Mouse (Mus musculus) heart, postnatal 0 days (tissue): Measurements from ENCODE around the gene Shroom4. TPM values are rescaled to one million over a fixed set of nuclear protein-coding genes. Genes with fewer than 3 reads are reported as not detected.
A peak's percentile ranks its signal among the peaks of the same experiment; 100 is the strongest.
"Not testable (repeated sequence)": the region's sequence is repeated elsewhere in the genome, so short reads cannot be mapped to it uniquely, and the experiment has no call there.

Experiments used
- ATAC-seq: fragments of 200-750 bp; cut with Nextera tagmentation; 2 replicates; pipeline ENCODE4 v1.8.0; 2017; ENCODE audit warnings: low read depth, moderate number of reproducible peaks, moderate library complexity; ENCODE audit not compliant: insufficient read depth
- DNase-seq: peaks from one replicate; pipeline ENCODE4 v3.0.0-alpha.2; 2016; ENCODE audit warnings: low spot score
- H3K27ac ChIP-seq: fragments of 300-500 bp; sonication (generic); 2 replicates; pipeline ENCODE4 v1.5.1; 2014; ENCODE audit warnings: low read depth, mild to moderate bottlenecking
- H3K27me3 ChIP-seq: fragments of 300-500 bp; sonication (generic); 2 replicates; pipeline ENCODE4 v1.6.1; 2014; ENCODE audit warnings: low read length, mixed read lengths; ENCODE audit not compliant: control insufficient read depth, insufficient read depth
- H3K36me3 ChIP-seq: fragments of 300-500 bp; sonication (generic); replicated peaks from 2 replicates; pipeline ENCODE4 v1.6.1; 2014; ENCODE audit warnings: low read length, mixed read lengths; ENCODE audit not compliant: control insufficient read depth, insufficient read depth
- H3K4me1 ChIP-seq: fragments of 300-500 bp; sonication (generic); 2 replicates; pipeline ENCODE4 v1.6.1; 2014; ENCODE audit warnings: antibody characterized with exemption; ENCODE audit not compliant: control insufficient read depth, insufficient read depth
- H3K4me2 ChIP-seq: fragments of 300-500 bp; sonication (generic); 2 replicates; pipeline ENCODE4 v1.6.1; 2014; ENCODE audit warnings: low read depth, mild to moderate bottlenecking, low read length, moderate library complexity
- H3K4me3 ChIP-seq: fragments of 300-500 bp; sonication (generic); 2 replicates; pipeline ENCODE4 v1.5.1; 2014; ENCODE audit warnings: low read depth, low read length
- H3K9ac ChIP-seq: fragments of 300-500 bp; sonication (generic); replicated peaks from 2 replicates; pipeline ENCODE4 v1.6.1; 2014; ENCODE audit warnings: low read depth, low read length, mixed read lengths
- H3K9me3 ChIP-seq: fragments of 300-500 bp; sonication (generic); replicated peaks from 2 replicates; pipeline ENCODE4 v1.6.1; 2016; ENCODE audit warnings: low read length; ENCODE audit not compliant: control insufficient read depth
- CTCF ChIP-seq: IDR thresholded peaks from 2 replicates; pipeline ENCODE4 v1.5.1; 2016; ENCODE audit warnings: antibody characterized with exemption, control low read depth, low read depth
- EP300 ChIP-seq: IDR thresholded peaks from 2 replicates; pipeline ENCODE4 v1.6.1; 2016; ENCODE audit warnings: antibody characterized with exemption, low read depth
- WGBS: fragments of 180-500 bp; shearing (Covaris S2); extraction: QIAGEN DNeasy Blood & Tissue Kit; methylation state at CpG from one replicate; pipeline ENCODE4 v1.1.7; 2014; 5-methylcytosine and 5-hydroxymethylcytosine counted together
- polyA plus RNA-seq: library from polyadenylated mRNA; unstranded; fragments of >200 nt; fragmentation: Nextera tagmentation; extraction: Ambion mirVana; gene quantifications from 2 replicates; pipeline ENCODE4 v1.2.1, GENCODE M21; 2015
- total RNA-seq: library from RNA; depleted of rRNA; stranded (reverse); fragments of >200 nt; gene quantifications from 2 replicates; pipeline ENCODE4 v1.2.3, GENCODE M21; 2014; ENCODE audit warnings: low replicate concordance

The Shroom4 gene
- total and polyA plus RNA-seq, 2 experiments from 2014 or later, result 1.8 to 12.3 TPM

GRCm38 (mm10) chrX:6415936-6416335 is 16.3 kb downstream of the Shroom4 start:
- Histone ChIP-seq H3K9ac (no peak overlapping the region), H3K27ac (no peak overlapping the region), H3K36me3 (no peaks in the 10 kb centered on the region), H3K27me3 (no peaks in the 10 kb centered on the region), H3K4me2 (no peak overlapping the region), H3K4me1 (no peaks in the 10 kb centered on the region), H3K9me3 (no peaks in the 10 kb centered on the region), H3K4me3 (no peak overlapping the region)
- WGBS, result 83% methylated on average over 5 of the region's 5 CpGs
- no peak for ATAC-seq
- TF ChIP-seq EP300 (no peak), CTCF (no peak)
- DNase-seq, result no peak

GRCm38 (mm10) chrX:6418140-6418539 is 18.5 kb downstream of the Shroom4 start:
- Histone ChIP-seq H3K27ac (0 out of 2 replicates have a peak overlapping the region, but pooled peaks have one; percentile 6), H3K9ac (no peak overlapping the region), H3K4me2 (no peak overlapping the region), H3K9me3 (no peaks in the 10 kb centered on the region), H3K27me3 (no peaks in the 10 kb centered on the region), H3K4me3 (no peak overlapping the region), H3K36me3 (no peaks in the 10 kb centered on the region), H3K4me1 (no peaks in the 10 kb centered on the region)
- DNase-seq, result no peak
- ATAC-seq, result no peak
- TF ChIP-seq CTCF (no peak), EP300 (no peak)
- WGBS, result 44% methylated on average over 4 of the region's 4 CpGs

- Histone ChIP-seq H3K4me2 (no peak overlapping the region), H3K4me1 (no peaks in the 10 kb centered on the region), H3K4me3 (no peak overlapping the region), H3K27me3 (no peaks in the 10 kb centered on the region), H3K36me3 (no peaks in the 10 kb centered on the region), H3K27ac (no peak overlapping the region), H3K9ac (no peak overlapping the region), H3K9me3 (no peaks in the 10 kb centered on the region)
- no peak for TF ChIP-seq CTCF
- TF ChIP-seq EP300, result no peak
- ATAC-seq, result no peak
- WGBS, result 51% methylated on average over 2 of the region's 2 CpGs
- no peak for DNase-seq
Observed at GRCm38 (mm10) chrX:6435260-6435659, 35.6 kb downstream of the Shroom4 start.

- ATAC-seq (no peak), DNase-seq (no peak)
- 35% methylated on average over 1 of the region's 1 CpGs for WGBS
- Histone ChIP-seq H3K9me3 (no peaks in the 10 kb centered on the region), H3K4me3 (no peak overlapping the region), H3K4me2 (no peak overlapping the region), H3K9ac (no peak overlapping the region), H3K4me1 (no peaks in the 10 kb centered on the region), H3K27me3 (no peaks in the 10 kb centered on the region), H3K36me3 (no peaks in the 10 kb centered on the region), H3K27ac (no peak overlapping the region)
- no peak for TF ChIP-seq CTCF
- no peak for TF ChIP-seq EP300
Observed at GRCm38 (mm10) chrX:6446422-6446821, 46.8 kb downstream of the Shroom4 start.

GRCm38 (mm10) chrX:6448001-6448400 is 48.3 kb downstream of the Shroom4 start:
- no peak overlapping the region for H3K9ac ChIP-seq
- DNase-seq, result no peak
- no peak for ATAC-seq
- H3K9me3 ChIP-seq, result no peaks in the 10 kb centered on the region
- no peak for TF ChIP-seq EP300
- TF ChIP-seq CTCF, result no peak
- H3K4me3 ChIP-seq, result no peak overlapping the region
- H3K36me3 ChIP-seq, result no peaks in the 10 kb centered on the region
- no peaks in the 10 kb centered on the region for H3K4me1 ChIP-seq
- no peak overlapping the region for H3K27ac ChIP-seq
- WGBS, result 72% methylated on average over 4 of the region's 4 CpGs
- H3K4me2 ChIP-seq, result no peak overlapping the region
- H3K27me3 ChIP-seq, result no peaks in the 10 kb centered on the region

GRCm38 (mm10) chrX:6453220-6453619 is 53.6 kb downstream of the Shroom4 start:
- no peak for TF ChIP-seq EP300
- TF ChIP-seq CTCF, result no peak
- DNase-seq, result no peak
- no peak overlapping the region for H3K27ac ChIP-seq
- no peaks in the 10 kb centered on the region for H3K36me3 ChIP-seq
- H3K4me2 ChIP-seq, result no peak overlapping the region
- no peaks in the 10 kb centered on the region for H3K27me3 ChIP-seq
- no peaks in the 10 kb centered on the region for H3K9me3 ChIP-seq
- no peaks in the 10 kb centered on the region for H3K4me1 ChIP-seq
- H3K9ac ChIP-seq, result no peak overlapping the region
- 85% methylated on average over 4 of the region's 4 CpGs for WGBS
- H3K4me3 ChIP-seq, result no peak overlapping the region
- ATAC-seq, result no peak

- no CpG with 5 or more reads among the region's 1 CpGs for WGBS
- not testable (repeated sequence) for H3K27me3 ChIP-seq, DNase-seq, H3K4me2 ChIP-seq, H3K9me3 ChIP-seq, H3K36me3 ChIP-seq, H3K9ac ChIP-seq, H3K4me3 ChIP-seq, ATAC-seq, H3K4me1 ChIP-seq, H3K27ac ChIP-seq
Observed at GRCm38 (mm10) chrX:6469251-6469650, 69.6 kb downstream of the Shroom4 start.

GRCm38 (mm10) chrX:6472563-6472962 is 72.9 kb downstream of the Shroom4 start:
- H3K9me3 ChIP-seq, H3K9ac ChIP-seq, ATAC-seq, H3K27me3 ChIP-seq, DNase-seq, H3K27ac ChIP-seq, H3K4me1 ChIP-seq, H3K4me3 ChIP-seq, H3K36me3 ChIP-seq, H3K4me2 ChIP-seq: not testable (repeated sequence)
- no CpG with 5 or more reads among the region's 1 CpGs for WGBS
